Mouse (Mus musculus) cerebellum, postnatal 4 days (tissue): ENCODE measurements around the gene Itfg2.
A peak's percentile ranks its signal among the peaks of the same experiment; 100 is the strongest.
"Not testable (repeated sequence)": the region's sequence is repeated elsewhere in the genome, so short reads cannot be mapped to it uniquely, and the experiment has no call there.

Experiments
- DNase-seq, 2 experiments: peaks; one replicate each; pipeline ENCODE4 v3.0.0; 2022; ENCODE audit warnings: low spot score in 2 of 2, mixed read lengths in 1 of 2

Gene Itfg2

GRCm38 (mm10) chr6:128383752-128384151, 41.0 kb downstream of the Itfg2 start:
- DNase-seq, result no peak

GRCm38 (mm10) chr6:128381254-128381653, 43.5 kb downstream of the Itfg2 start:
- DNase-seq, result no peak

DNA sequence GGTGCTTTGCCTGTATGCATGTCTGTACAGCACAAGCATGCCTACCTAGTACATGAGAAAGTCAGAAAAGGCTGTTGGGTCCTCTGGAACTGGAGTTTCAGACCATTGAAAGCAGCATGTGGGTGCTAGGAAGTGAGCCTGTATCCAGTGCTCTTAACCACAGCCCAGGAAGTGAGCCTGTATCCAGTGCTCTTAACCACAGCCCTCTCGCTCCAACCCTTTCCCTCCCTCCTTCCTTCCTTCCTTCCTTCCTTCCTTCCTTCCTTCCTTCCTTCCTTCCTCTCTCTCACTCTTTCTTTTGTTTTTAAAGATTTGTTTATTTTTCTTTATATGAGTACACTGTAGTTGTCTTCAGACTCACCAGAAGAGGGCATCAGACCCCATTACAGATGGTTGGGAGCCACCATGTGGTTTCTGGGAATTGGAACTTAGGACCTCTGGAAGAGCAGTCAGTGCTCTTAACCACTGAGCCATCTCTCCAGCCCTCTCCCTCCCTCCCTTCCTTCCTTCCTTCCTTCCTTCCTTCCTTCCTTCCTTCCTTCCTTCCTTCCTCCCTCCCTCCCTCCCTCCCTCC, 44.0 kb downstream of the Itfg2 start:
- not testable (repeated sequence) for DNase-seq

- DNase-seq, result no peak
Observed at GRCm38 (mm10) chr6:128379636-128380035, 45.1 kb downstream of the Itfg2 start.

DNA sequence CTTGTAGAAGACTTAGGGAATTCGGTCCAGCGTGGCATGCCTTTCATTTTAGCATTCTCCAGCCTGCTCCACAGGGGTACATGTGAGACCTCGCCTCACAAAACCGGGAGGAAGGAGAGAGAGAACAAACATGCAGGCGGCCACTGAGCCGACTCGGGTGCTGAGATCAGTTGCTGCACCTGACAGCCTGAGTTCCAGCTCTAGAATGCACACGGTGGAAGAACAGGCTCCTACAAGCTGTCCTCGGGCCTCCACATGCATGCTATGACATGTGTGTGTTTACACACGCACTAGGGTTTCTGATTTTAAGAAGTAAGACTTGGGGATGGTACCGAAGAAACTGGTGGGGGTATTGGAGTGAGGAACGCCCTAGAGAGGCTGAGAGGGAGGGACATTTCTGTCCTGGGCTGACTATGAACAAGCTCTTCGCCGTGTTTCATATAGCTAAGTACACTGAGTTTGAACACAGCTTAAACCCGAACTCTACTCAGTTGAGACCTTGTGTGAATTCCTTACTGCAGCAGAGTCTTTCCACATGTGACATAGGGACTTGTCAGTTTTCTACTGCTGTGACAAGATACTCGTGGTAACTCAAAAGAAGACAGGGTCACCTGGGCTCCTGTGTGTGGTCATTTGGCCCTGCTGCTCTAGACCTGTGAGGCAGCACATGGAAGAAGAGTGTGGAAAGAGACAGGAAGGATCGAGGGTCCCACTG, 48.2 kb downstream of the Itfg2 start:
- DNase-seq, result no peak

DNA sequence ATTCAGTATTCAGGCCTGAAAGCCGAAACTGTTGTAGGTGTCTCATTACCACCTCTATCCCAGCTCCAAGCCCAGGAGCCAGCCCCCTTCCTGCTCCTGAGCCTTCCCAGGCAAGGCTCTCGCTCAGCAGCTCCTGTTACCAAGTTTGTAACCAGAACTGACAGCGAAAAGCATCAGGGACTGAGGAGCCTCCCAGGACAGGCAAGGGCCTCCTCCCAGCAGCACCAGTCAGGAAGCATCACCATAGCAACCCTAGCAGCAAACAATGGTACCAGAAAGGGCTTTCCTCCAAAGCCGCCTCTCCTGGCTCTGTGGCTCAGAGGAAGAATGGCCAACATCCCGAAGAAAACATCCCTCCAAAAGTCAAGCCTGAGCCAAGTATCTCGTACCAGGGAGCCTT, 49.5 kb downstream of the Itfg2 start, which contains the start of the genes Tex52 and Gm44596:
TSS of gene Tex52 (plus strand) at position 265 of the 400 bp plus-strand sequence.
TSS of gene Gm44596 (plus strand) at position 312 of the 400 bp plus-strand sequence.
- no peak for DNase-seq

DNA sequence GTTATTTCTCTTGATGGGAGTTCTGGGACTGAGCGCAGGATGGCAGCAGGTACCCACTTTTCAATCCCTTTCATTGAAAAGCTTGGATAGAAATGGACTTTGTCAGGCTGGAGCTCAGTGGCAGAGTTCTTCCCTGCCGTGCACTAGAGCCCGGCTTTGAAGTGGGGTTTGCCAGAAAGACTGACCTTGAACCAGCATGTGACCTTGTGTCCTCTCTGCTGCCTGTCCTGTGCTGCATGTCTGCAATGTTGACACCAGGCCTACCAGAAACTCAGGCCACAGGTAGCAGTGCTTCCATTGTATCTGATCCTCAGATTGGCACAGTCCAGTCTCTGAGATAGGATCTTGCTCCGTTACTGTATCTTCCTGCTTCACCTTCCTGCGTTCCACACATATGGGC, 54.7 kb downstream of the Itfg2 start:
- DNase-seq, result no peak

DNA sequence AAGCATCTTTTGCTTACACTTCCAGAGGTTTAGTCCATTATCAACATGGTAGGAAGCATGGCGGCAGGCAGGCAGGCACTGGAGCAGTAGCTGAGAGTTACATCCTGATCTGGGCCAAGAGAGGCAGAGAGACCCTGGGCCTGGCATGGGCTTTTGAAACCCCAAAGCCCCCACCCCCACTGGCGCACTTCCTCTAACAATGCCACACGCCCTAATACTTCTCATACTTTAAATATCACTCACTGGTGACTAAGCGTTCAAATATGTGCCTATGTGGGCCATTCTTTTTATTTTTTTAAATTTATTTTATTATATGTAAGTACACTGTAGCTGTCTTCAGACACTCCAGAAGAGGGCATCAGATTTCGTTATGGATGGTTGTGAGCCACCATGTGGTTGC, 58.3 kb downstream of the Itfg2 start:
- DNase-seq, result no peak

DNA sequence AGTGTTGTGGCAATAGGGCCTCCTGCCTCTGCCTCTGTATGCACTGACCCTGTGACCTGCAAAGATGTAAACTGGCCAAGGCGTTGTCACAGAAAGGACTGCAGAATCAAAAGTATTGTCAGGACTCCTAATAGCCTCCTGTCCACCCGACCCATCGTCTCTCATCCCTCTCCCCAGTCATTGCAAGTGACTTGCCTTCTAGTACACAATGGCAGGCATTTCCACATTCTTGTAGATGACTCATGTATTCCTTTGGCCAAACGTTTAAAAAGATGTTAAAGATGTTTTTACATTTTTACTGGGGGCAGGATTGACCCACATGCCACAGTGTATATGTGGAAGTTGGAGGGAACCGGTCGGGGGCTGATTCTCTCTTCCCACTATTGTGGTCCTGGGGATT, 60.0 kb downstream of the Itfg2 start:
- no peak for DNase-seq

DNA sequence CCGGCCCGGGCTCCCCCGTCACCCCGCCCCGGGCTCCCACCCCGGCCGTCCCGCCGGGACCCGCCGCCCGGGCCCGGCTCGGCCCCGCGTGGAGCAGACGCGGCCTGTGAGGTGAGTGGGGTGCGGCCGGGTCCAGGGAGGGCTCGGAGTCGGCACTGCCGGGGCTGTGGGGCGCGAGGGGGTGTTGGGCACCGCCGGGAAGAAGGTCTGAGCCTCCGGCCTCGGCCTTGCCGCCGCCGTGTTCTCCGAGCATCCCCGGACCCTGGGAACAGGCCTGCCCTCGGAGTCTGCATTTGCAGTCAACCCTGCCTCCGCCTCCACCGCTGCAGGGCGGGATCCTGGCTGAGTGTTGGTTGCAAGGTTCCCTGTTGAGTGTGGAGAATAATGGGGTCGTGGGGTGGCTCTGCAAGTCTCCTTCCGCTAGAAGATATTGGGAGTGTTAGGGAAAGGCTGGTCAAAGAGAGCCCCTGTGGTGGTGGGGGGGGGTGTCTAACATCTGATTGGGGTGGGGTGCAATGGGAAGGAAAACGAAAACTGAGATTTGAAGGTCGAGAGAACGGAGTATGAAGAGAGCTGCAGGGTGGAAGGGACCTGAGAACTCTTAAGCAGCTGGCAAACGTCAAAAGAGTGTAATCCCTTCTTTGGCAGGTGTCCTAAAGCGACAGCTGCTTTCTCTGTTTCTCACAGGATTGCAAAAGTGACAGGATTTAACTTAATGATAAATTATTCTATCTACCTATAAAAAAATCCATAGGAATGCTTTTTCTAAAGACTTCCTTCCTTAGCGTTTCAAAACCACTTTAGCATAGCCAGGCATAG, 61.5 kb downstream of the Itfg2 start:
- no peak for DNase-seq

DNA sequence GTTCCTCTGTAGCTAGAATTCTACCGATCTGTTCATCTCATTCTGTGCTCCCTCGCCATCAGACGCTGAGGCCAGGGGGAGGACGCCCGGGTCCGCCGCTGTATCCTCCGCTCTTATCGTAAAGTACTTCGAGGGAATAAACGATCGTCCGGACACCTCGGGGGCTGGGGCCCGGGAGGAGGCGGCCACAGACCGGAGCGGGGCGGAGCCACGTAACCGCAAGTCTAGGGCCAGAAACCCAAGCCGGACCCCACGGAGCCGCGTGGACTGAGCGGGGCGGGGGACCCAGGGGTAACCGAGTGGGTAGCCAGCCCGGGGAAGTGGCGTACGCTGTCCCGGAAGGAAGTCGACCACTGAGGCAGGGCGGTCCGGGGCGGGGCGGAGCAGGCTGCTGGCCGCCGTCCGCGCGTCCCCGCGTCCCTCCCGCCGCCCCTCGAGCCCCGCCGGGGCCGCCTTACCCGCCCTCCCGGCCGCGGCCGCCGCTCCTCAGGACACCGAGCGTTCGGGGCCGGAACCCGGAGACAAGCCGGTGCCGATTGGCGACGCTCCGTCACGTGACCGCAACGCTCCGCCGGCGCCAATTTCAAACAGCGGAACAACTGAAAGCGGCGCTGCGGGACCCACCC, 62.2 kb downstream of the Itfg2 start, which contains the start of the genes Rhno1 and Foxm1:
TSS of gene Rhno1 (minus strand) at position 531 of the 626 bp plus-strand sequence.
TSS of gene Foxm1 (plus strand) at position 587 of the 626 bp plus-strand sequence.
- DNase-seq, result peak; percentile 55 to 86

GRCm38 (mm10) chr6:128361901-128362300, 62.8 kb downstream of the Itfg2 start:
- no peak for DNase-seq
